Mouse (Mus musculus): ENCODE measurements at regions not wholly inside any gene's neighbourhood (a gene's known extent, or its start where the extent isn't known, plus 50 kb on each side); places are given as distances from the start of the nearest gene placed in this dataset.

DNA sequence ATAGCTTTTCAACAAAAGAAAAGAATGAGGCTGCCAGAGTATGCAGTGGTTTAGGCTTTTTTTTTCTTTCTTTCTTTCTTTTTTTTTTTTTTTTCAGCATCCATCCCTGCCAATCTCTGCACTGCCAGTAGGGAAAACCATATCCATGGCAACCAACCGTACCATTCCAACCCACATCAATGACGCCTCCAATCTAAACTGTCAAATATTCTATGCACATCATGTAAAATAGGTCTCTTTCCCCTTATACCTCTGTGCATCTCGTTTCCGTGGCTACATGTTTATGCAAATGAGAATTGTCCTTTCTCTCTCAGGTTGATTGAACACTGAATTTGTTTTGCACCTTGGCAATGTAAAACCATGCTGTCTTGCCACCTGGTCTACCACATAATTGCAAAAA is 384.0 kb upstream of the Ccnh start:
- 78% methylated on average over 4 of the region's 4 CpGs for WGBS
- no peaks in the 10 kb centered on the region for H3K9me3 ChIP-seq (ENCODE audit: control insufficient read depth, low read length)
- no peak for ATAC-seq (ENCODE audit: low FRiP score, low TSS enrichment)
- H3K4me1 ChIP-seq (replicated peaks; ENCODE audit: control insufficient read depth, insufficient read depth): no peaks in the 10 kb centered on the region
- H3K36me3 ChIP-seq (ENCODE audit: control insufficient read depth, insufficient read depth, low read length): no peaks in the 10 kb centered on the region
- H3K27ac ChIP-seq (replicated peaks): no peak overlapping the region
- TF ChIP-seq CTCF (IDR thresholded peaks at IDR 0.05; ENCODE audit: low read depth) (no peak), EP300 (optimal IDR thresholded peaks at IDR 0.05) (no peak)
- no peak overlapping the region for H3K4me2 ChIP-seq (replicated peaks; ENCODE audit: low read depth)
- H3K4me3 ChIP-seq (ENCODE audit: low read depth, low read length): no peak overlapping the region
- H3K9ac ChIP-seq (ENCODE audit: low read length): no peak overlapping the region
- no peak for DNase-seq (ENCODE audit: low spot score)
- H3K27me3 ChIP-seq (ENCODE audit: control insufficient read depth, insufficient read depth, low read length): no peaks in the 10 kb centered on the region

DNA sequence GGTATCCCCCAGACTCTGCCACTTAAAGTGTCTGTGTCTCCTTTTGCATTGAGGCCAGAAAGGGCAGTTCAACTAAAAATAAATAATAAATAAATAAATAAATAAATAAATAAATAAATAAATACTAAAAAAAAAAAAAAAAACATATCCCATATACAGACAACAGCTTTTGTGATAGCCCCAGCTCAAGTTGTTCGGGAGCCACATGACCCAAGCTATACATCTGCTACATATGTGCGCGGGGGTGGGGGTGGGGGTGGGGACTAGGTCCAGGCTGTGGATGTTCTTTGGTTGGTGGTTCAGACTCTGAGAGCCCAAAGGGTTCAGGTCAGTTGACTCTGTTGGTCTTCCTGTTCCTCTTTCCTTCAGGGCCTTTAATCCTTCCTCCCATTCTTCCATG is 379.6 kb upstream of the Ccnh start:
- 82% methylated on average over 3 of the region's 3 CpGs for WGBS
- ATAC-seq (ENCODE audit: low FRiP score, low TSS enrichment): no peak
- no peaks in the 10 kb centered on the region for H3K36me3 ChIP-seq (ENCODE audit: control insufficient read depth, insufficient read depth, low read length)
- no peaks in the 10 kb centered on the region for H3K4me1 ChIP-seq (replicated peaks; ENCODE audit: control insufficient read depth, insufficient read depth)
- no peak overlapping the region for H3K27ac ChIP-seq (replicated peaks)
- no peaks in the 10 kb centered on the region for H3K9me3 ChIP-seq (ENCODE audit: control insufficient read depth, low read length)
- no peak for TF ChIP-seq EP300 (optimal IDR thresholded peaks at IDR 0.05)
- TF ChIP-seq CTCF (IDR thresholded peaks at IDR 0.05; ENCODE audit: low read depth): no peak
- no peak overlapping the region for H3K4me2 ChIP-seq (replicated peaks; ENCODE audit: low read depth)
- no peaks in the 10 kb centered on the region for H3K27me3 ChIP-seq (ENCODE audit: control insufficient read depth, insufficient read depth, low read length)
- H3K9ac ChIP-seq (ENCODE audit: low read length): no peak overlapping the region
- no peak overlapping the region for H3K4me3 ChIP-seq (ENCODE audit: low read depth, low read length)
- no peak for DNase-seq (ENCODE audit: low spot score)
